Mouse (Mus musculus): ENCODE data around the gene Elf4. TPM values are rescaled to one million over a fixed set of nuclear protein-coding genes. Genes with fewer than 3 reads are reported as not detected.

Elf4 gene
- polyA plus RNA-seq, 1 experiment: 30.6 TPM

- H3K27ac ChIP-seq (ENCODE audit: insufficient read depth, low read length): no peak overlapping the region
- peaks cover 13% of the 10 kb centered on the region for H3K4me1 ChIP-seq (ENCODE audit: control insufficient read depth, insufficient read depth, low read length)
- TF ChIP-seq CTCF (IDR thresholded peaks at IDR 0.05; ENCODE audit: borderline replicate concordance, insufficient read depth, low read length): no peak
- TF ChIP-seq POLR2A (IDR thresholded peaks at IDR 0.05; ENCODE audit: low read depth, low read length): no peak
- no peak overlapping the region for H3K4me3 ChIP-seq (ENCODE audit: insufficient read depth, low read length)
Measured at GRCm38 (mm10) chrX:48428642-48429041, 34.3 kb downstream of the Elf4 start.

- H3K27ac ChIP-seq (ENCODE audit: insufficient read depth, low read length): no peak overlapping the region
- no peak for TF ChIP-seq POLR2A (IDR thresholded peaks at IDR 0.05; ENCODE audit: low read depth, low read length)
- TF ChIP-seq CTCF (IDR thresholded peaks at IDR 0.05; ENCODE audit: borderline replicate concordance, insufficient read depth, low read length): no peak
- peaks cover 16% of the 10 kb centered on the region for H3K4me1 ChIP-seq (ENCODE audit: control insufficient read depth, insufficient read depth, low read length)
- no peak overlapping the region for H3K4me3 ChIP-seq (ENCODE audit: insufficient read depth, low read length)
Measured at GRCm38 (mm10) chrX:48428241-48428640, 34.7 kb downstream of the Elf4 start.

- TF ChIP-seq POLR2A (IDR thresholded peaks at IDR 0.05; ENCODE audit: low read depth, low read length): no peak
- TF ChIP-seq CTCF (IDR thresholded peaks at IDR 0.05; ENCODE audit: borderline replicate concordance, insufficient read depth, low read length): no peak
- peaks cover 17% of the 10 kb centered on the region for H3K4me1 ChIP-seq (ENCODE audit: control insufficient read depth, insufficient read depth, low read length)
- peak overlapping the region; percentile 76; the same call in 1 of the 2 replicates for H3K27ac ChIP-seq (ENCODE audit: insufficient read depth, low read length)
- H3K4me3 ChIP-seq (ENCODE audit: insufficient read depth, low read length): no peak overlapping the region
Measured at GRCm38 (mm10) chrX:48425280-48425679, 37.7 kb downstream of the Elf4 start.

GRCm38 (mm10) chrX:48424583-48424982, 38.3 kb downstream of the Elf4 start:
- no peak overlapping the region for H3K4me3 ChIP-seq (ENCODE audit: insufficient read depth, low read length)
- H3K4me1 ChIP-seq (ENCODE audit: control insufficient read depth, insufficient read depth, low read length): peaks cover 17% of the 10 kb centered on the region
- TF ChIP-seq POLR2A (IDR thresholded peaks at IDR 0.05; ENCODE audit: low read depth, low read length): no peak
- TF ChIP-seq CTCF (IDR thresholded peaks at IDR 0.05; ENCODE audit: borderline replicate concordance, insufficient read depth, low read length): no peak
- H3K27ac ChIP-seq (ENCODE audit: insufficient read depth, low read length): peak overlapping the region; percentile 76

GRCm38 (mm10) chrX:48423671-48424070, 39.3 kb downstream of the Elf4 start:
- Histone ChIP-seq H3K27ac (ENCODE audit: insufficient read depth, low read length) (peak overlapping the region; percentile 76), H3K4me3 (ENCODE audit: insufficient read depth, low read length) (no peak overlapping the region), H3K4me1 (ENCODE audit: control insufficient read depth, insufficient read depth, low read length) (peaks cover 17% of the 10 kb centered on the region)
- TF ChIP-seq CTCF (IDR thresholded peaks at IDR 0.05; ENCODE audit: borderline replicate concordance, insufficient read depth, low read length) (no peak), POLR2A (IDR thresholded peaks at IDR 0.05; ENCODE audit: low read depth, low read length) (no peak)

GRCm38 (mm10) chrX:48422986-48423385, 39.9 kb downstream of the Elf4 start:
- Histone ChIP-seq H3K27ac (ENCODE audit: insufficient read depth, low read length) (peak overlapping the region; percentile 0; the same call in 1 of the 2 replicates), H3K4me3 (ENCODE audit: insufficient read depth, low read length) (no peak overlapping the region), H3K4me1 (ENCODE audit: control insufficient read depth, insufficient read depth, low read length) (peaks cover 17% of the 10 kb centered on the region)
- no peak for TF ChIP-seq CTCF (IDR thresholded peaks at IDR 0.05; ENCODE audit: borderline replicate concordance, insufficient read depth, low read length)
- TF ChIP-seq POLR2A (IDR thresholded peaks at IDR 0.05; ENCODE audit: low read depth, low read length): no peak

- TF ChIP-seq POLR2A (IDR thresholded peaks at IDR 0.05; ENCODE audit: low read depth, low read length) (no peak), CTCF (IDR thresholded peaks at IDR 0.05; ENCODE audit: borderline replicate concordance, insufficient read depth, low read length) (no peak)
Measured at GRCm38 (mm10) chrX:48418417-48418816, 44.5 kb downstream of the Elf4 start.

GRCm38 (mm10) chrX:48414291-48414690, 48.6 kb downstream of the Elf4 start:
- Histone ChIP-seq H3K27ac (ENCODE audit: insufficient read depth, low read length) (no peak overlapping the region), H3K4me3 (ENCODE audit: insufficient read depth, low read length) (no peak overlapping the region), H3K4me1 (ENCODE audit: control insufficient read depth, insufficient read depth, low read length) (0 out of 2 replicates have a peak, but pooled peaks cover 2% of the 10 kb centered on the region)
- no peak for TF ChIP-seq POLR2A (IDR thresholded peaks at IDR 0.05; ENCODE audit: low read depth, low read length)
- no peak for TF ChIP-seq CTCF (IDR thresholded peaks at IDR 0.05; ENCODE audit: borderline replicate concordance, insufficient read depth, low read length)

More at GRCm38 (mm10) chrX:48418417-48418816, 44.5 kb downstream of the Elf4 start:
- Histone ChIP-seq H3K27ac (ENCODE audit: insufficient read depth, low read length) (no peak overlapping the region), H3K4me1 (ENCODE audit: control insufficient read depth, insufficient read depth, low read length) (0 out of 2 replicates have a peak, but pooled peaks cover 3% of the 10 kb centered on the region), H3K4me3 (ENCODE audit: insufficient read depth, low read length) (no peak overlapping the region)

- no peak for TF ChIP-seq CTCF (IDR thresholded peaks at IDR 0.05; ENCODE audit: borderline replicate concordance, insufficient read depth, low read length)
- TF ChIP-seq POLR2A (IDR thresholded peaks at IDR 0.05; ENCODE audit: low read depth, low read length): no peak
- H3K4me3 ChIP-seq (ENCODE audit: insufficient read depth, low read length): no peak overlapping the region
- H3K4me1 ChIP-seq (ENCODE audit: control insufficient read depth, insufficient read depth, low read length): 0 out of 2 replicates have a peak, but pooled peaks cover 2% of the 10 kb centered on the region
- H3K27ac ChIP-seq (ENCODE audit: insufficient read depth, low read length): no peak overlapping the region
Measured at GRCm38 (mm10) chrX:48412629-48413028, 50.3 kb downstream of the Elf4 start.

- no peak overlapping the region for H3K27ac ChIP-seq (ENCODE audit: insufficient read depth, low read length)
- H3K4me3 ChIP-seq (ENCODE audit: insufficient read depth, low read length): no peak overlapping the region
- 0 out of 2 replicates have a peak, but pooled peaks cover 5% of the 10 kb centered on the region for H3K4me1 ChIP-seq (ENCODE audit: control insufficient read depth, insufficient read depth, low read length)
- TF ChIP-seq POLR2A (IDR thresholded peaks at IDR 0.05; ENCODE audit: low read depth, low read length) (no peak), CTCF (IDR thresholded peaks at IDR 0.05; ENCODE audit: borderline replicate concordance, insufficient read depth, low read length) (no peak)
Measured at GRCm38 (mm10) chrX:48410388-48410776, 52.5 kb downstream of the Elf4 start.

Measured in embryonic fibroblast, embryonic 13.5 days (primary cell).